Mouse (Mus musculus) midbrain, embryonic 15.5 days (tissue): ENCODE measurements around the gene Rer1. TPM values are rescaled to one million over a fixed set of nuclear protein-coding genes. Genes with fewer than 3 reads are reported as not detected.

ENCODE experiments used
- ATAC-seq: fragments of 200-750 bp; cut with Nextera tagmentation; replicated peaks from 2 replicates; pipeline ENCODE4 v1.8.0; 2017; ENCODE audit warnings: moderate TSS enrichment
- H3K27ac ChIP-seq: fragments of 300-500 bp; sonication (generic); 2 replicates; pipeline ENCODE4 v1.5.1; 2015; ENCODE audit warnings: mild to moderate bottlenecking, inconsistent platforms
- H3K27me3 ChIP-seq: fragments of 300-500 bp; sonication (generic); replicated peaks from 2 replicates; pipeline ENCODE4 v1.6.1; 2015; ENCODE audit warnings: inconsistent platforms
- H3K36me3 ChIP-seq: fragments of 300-500 bp; sonication (generic); replicated peaks from 2 replicates; pipeline ENCODE4 v1.6.1; 2015; ENCODE audit warnings: inconsistent platforms
- H3K4me1 ChIP-seq: fragments of 300-500 bp; sonication (generic); 2 replicates; pipeline ENCODE4 v1.6.1; 2015; ENCODE audit warnings: inconsistent platforms
- H3K4me2 ChIP-seq: fragments of 300-500 bp; sonication (generic); 2 replicates; pipeline ENCODE4 v1.6.1; 2015; ENCODE audit warnings: inconsistent platforms, mild to moderate bottlenecking, moderate library complexity
- H3K4me3 ChIP-seq: fragments of 300-500 bp; sonication (generic); 2 replicates; pipeline ENCODE4 v1.5.1; 2015; ENCODE audit warnings: mild to moderate bottlenecking, inconsistent platforms
- H3K9ac ChIP-seq: fragments of 300-500 bp; sonication (generic); 2 replicates; pipeline ENCODE4 v1.6.1; 2015; ENCODE audit warnings: mild to moderate bottlenecking, inconsistent platforms
- H3K9me3 ChIP-seq: fragments of 300-500 bp; sonication (generic); 2 replicates; pipeline ENCODE4 v1.6.1; 2016; ENCODE audit warnings: inconsistent platforms
- WGBS: fragments of 180-500 bp; shearing (Covaris S2); methylation state at CpG from one replicate; pipeline ENCODE4 v1.1.7; 2015; ENCODE audit warnings: mixed read lengths; 5-methylcytosine and 5-hydroxymethylcytosine counted together
- polyA plus RNA-seq: library from polyadenylated mRNA; unstranded; fragments of >200 nt; fragmentation: Nextera tagmentation; extraction: Ambion mirVana; gene quantifications from 2 replicates; pipeline ENCODE4 v1.2.1, GENCODE M21; 2015

Gene Rer1
- 111 and 115 TPM in 2 replicates for polyA plus RNA-seq

DNA sequence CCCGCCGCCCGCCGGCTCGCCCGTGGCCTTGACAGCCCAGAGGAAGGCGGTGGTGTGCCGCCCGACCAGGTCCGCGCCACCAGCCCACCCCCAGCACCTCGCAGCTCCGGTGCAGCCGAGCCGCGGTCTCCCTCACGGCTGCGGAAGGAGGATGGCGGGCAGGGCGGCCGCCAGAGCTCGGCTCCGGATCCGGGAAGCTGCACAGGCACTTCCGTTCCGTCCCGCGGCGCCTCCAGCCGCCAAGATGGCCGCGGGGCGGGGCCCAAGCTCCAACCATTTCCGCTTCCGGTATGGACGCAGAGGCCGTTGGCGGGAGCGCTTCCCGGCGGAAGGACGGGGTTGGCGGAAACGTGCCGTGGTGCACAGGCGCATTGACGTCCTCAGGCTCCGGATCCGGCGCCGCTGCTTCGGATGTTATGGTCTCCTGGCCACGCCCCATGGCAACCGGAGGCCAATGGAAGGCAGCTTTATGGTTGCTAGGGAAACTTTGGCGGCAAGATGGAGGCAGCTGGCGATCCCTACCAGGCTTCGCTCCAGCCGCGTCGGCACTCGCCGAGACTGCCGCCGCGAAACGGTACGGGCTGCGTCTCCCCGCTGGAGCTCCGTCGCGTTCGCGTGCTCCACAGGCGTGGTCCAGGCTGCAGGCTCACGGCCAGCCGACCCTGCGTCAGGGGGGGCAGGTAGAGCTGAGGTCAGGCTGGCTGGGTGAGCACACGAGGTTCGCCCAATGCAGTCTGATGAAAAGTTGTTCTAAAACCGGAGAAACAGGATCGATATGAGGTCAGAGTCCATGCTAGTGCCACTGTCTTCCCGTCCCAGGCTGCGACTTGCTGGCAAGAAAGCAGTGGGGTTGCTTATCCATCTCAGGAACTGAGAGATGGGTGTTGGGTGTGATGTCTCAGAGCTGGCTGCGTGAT, at the start of gene Rer1, which contains the start of gene Morn1:
Rer1 (minus strand) TSS at position 275 of the 917 bp plus-strand sequence.
Morn1 (plus strand) TSS at position 470 of the 917 bp plus-strand sequence.
- Histone ChIP-seq H3K4me3 (peak within 1 kb of the TSS; percentile 55), H3K27ac (peak within 1 kb of the TSS; percentile 94), H3K4me2 (peak within 1 kb of the TSS; percentile 82), H3K9me3 (no peaks in the 10 kb centered on the region), H3K36me3 (peaks cover 3% of the 10 kb centered on the region), H3K9ac (peak within 1 kb of the TSS; percentile 96), H3K27me3 (no peaks in the 10 kb centered on the region), H3K4me1 (peaks cover 29% of the 10 kb centered on the region)
- WGBS = under 1% methylated on average over 82 of the region's 85 CpGs
- ATAC-seq = peak; percentile 98

DNA sequence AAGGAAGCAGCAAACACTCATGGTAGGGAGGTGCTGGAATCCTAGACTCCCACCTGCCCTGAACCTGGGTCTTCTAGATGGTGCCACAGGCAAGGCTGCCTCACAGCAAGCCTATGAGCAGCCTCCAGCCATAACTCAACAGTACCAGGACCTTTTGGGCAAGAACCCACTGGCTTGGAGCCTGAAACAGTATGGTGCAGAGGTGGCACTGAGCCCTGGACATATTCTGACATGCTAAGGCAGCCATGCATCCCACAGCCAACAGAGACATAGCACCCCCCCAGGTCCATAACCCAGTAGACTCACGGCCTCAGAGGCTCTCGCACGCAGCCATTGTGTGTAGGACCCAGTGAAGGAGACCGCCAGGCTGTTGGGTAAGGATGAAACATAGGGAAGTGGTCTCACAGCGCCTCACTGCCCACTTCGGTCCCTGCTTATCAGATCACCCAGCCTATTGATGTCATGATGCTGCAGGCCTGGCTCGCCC, 48.5 kb upstream of the Rer1 start:
- ATAC-seq = no peak
- H3K4me2 ChIP-seq = no peak overlapping the region
- H3K4me3 ChIP-seq = no peak overlapping the region
- WGBS = 83% methylated on average over 7 of the region's 7 CpGs
- H3K27me3 ChIP-seq = no peaks in the 10 kb centered on the region
- peaks cover 26% of the 10 kb centered on the region for H3K4me1 ChIP-seq
- no peak overlapping the region for H3K27ac ChIP-seq
- no peak overlapping the region; the same call in 1 of the 2 replicates for H3K9ac ChIP-seq
- H3K9me3 ChIP-seq = no peaks in the 10 kb centered on the region
- H3K36me3 ChIP-seq = no peaks in the 10 kb centered on the region

DNA sequence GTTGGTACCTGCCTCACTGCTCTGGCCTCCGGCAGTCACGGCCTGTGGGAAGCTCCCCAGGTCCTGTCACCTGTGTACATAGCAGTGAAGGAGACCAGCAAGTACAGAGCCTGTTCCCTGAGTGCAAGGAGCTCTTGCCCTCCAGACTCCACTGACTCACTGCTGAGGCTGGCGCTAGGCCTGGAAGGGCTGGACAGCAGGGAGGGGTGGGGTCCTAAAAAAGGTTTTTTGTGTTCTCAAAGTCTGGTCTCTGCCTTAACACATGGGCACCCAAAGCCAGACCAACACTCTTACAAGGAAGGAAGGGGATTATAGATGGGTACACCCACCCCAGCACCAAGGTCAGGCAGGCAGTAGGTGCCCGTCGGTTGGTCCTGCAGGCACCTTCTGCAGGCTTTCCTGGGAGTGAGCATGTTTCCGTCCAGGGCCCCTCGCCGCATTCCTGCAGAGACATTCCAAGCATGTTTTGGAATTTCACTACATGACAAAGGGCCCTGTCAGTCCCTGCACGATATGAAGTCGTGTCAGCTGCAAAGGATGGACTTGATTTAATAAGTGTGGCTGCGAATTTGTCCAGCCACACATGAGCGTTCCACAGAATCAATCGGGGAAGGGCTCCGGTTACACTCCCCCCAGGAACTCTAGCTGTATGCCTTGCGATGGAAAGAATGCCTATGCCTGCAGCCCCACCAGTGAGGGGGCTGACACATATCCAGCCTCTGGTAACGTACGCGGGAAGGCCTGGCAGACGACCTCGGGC, 47.7 kb upstream of the Rer1 start:
- no peak for ATAC-seq
- Histone ChIP-seq H3K4me3 (no peak overlapping the region), H3K9ac (no peak overlapping the region), H3K27ac (no peak overlapping the region), H3K27me3 (no peaks in the 10 kb centered on the region), H3K9me3 (no peaks in the 10 kb centered on the region), H3K4me1 (peaks cover 29% of the 10 kb centered on the region), H3K4me2 (no peak overlapping the region), H3K36me3 (no peaks in the 10 kb centered on the region)
- 52% methylated on average over 20 of the region's 20 CpGs for WGBS

DNA sequence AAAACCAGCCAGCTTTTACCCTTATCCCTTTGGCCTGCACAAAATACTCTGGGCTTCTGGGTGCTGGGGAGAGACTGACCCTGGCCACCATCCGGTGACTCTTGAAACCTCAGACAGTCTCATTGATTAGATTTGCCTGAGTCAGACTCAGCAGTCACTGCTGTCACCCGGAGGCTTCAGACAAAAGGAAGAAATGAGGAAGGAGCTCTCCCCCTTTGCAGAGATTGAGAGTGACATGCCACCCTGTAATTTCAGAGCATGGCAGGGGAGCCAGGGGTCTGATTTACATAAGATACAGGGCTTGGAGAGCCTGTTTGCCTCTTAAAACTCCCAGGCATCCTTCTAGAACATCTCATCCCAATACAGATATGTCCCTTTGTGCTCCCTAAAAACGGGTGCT, 47.0 kb upstream of the Rer1 start:
- ATAC-seq = no peak
- Histone ChIP-seq H3K9ac (no peak overlapping the region), H3K27me3 (no peaks in the 10 kb centered on the region), H3K36me3 (no peaks in the 10 kb centered on the region), H3K4me2 (no peak overlapping the region), H3K27ac (no peak overlapping the region), H3K9me3 (no peaks in the 10 kb centered on the region), H3K4me3 (no peak overlapping the region), H3K4me1 (peaks cover 29% of the 10 kb centered on the region)
- WGBS = 30% methylated on average over 3 of the region's 3 CpGs

DNA sequence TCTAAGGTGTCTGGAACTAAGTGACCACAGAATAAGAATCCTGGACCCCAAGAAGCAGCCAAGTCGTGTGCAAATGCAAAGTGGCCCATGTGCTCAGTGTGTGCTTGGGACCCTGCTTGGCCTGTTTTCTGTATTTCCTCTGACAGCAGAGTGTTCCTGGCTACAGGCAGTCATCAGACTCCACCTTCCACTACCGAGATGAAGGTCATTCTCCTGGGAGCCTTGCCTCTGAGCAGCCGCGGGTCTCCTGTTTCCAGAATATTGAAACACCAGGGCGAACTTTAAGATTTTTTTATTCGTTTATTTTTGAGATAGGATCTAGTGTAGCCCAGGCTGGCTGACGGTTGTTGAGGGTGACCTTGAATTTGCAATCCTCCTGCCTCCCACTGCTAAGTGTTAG, 44.4 kb upstream of the Rer1 start:
- Histone ChIP-seq H3K27ac (no peak overlapping the region), H3K36me3 (no peaks in the 10 kb centered on the region), H3K4me1 (peaks cover 31% of the 10 kb centered on the region), H3K4me2 (no peak overlapping the region), H3K9me3 (no peaks in the 10 kb centered on the region), H3K27me3 (no peaks in the 10 kb centered on the region), H3K9ac (no peak overlapping the region), H3K4me3 (no peak overlapping the region)
- ATAC-seq = no peak
- WGBS = 75% methylated on average over 7 of the region's 7 CpGs

DNA sequence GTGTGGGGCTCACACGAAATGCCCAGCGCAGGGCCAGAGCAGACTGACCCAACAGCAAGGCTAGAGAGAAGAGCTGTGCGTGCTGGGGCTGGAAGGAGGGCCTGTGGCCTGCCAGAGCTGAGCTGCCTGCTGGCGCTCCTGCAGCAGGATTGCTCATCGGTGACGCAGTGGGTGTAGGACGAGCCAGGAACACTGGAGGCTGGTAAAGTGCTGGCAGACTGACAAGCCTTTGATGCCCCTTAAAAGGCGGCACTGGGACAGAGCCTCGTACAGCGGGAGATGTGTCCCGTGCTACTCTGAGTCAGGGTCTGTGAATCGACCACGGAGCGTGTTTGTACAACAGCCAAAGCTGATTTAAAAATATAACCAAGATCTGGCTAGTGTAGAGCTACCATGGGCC, 43.8 kb upstream of the Rer1 start:
- peak overlapping the region; percentile 24; the same call in 1 of the 2 replicates for H3K27ac ChIP-seq
- H3K9ac ChIP-seq = no peak overlapping the region
- peak; percentile 55 for ATAC-seq

DNA sequence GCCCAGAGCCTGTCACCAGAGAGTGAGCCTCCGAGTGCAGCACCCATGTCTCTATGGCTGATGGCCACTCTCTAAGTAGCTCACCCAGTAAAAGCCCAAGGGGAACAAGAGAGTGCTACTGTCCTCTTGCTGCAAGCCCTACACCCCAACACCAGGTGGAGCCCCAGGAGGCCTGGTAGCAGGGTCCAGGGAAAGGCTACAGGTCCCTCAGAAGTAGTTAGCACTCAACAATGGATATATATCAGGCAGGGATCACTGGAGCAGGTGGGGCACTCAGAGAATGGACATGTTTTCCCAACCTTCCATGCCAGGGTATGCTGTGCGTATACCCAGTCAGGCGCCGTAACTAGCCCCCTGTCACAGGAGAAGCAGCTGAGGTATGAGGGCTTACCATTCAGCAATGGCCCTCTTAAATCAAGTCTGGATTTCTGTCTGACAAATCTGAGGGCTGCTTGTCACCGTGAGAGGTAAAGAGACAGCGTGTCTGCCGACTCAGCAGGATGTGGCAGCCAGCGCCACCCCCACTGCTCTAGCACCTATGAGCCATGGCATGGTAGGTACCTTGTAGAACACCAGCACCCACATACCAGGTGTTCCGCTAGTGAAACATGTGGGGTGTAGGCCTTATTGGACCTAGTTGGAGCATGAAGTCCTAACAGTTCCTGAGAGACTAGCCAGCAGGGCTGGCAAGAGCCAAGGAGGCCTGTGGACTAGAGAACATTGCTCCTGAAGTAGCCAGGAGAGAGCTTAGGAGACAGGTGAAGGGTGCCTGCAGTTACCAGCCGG, 43.1 kb upstream of the Rer1 start:
- H3K27ac ChIP-seq = peak overlapping the region; percentile 24; the same call in 1 of the 2 replicates
- ATAC-seq = no peak
- H3K4me1 ChIP-seq = peaks cover 30% of the 10 kb centered on the region
- no peak overlapping the region for H3K4me2 ChIP-seq
- WGBS = 92% methylated on average over 10 of the region's 10 CpGs
- H3K9me3 ChIP-seq = no peaks in the 10 kb centered on the region
- H3K36me3 ChIP-seq = no peaks in the 10 kb centered on the region
- H3K9ac ChIP-seq = no peak overlapping the region
- no peaks in the 10 kb centered on the region for H3K27me3 ChIP-seq
- H3K4me3 ChIP-seq = no peak overlapping the region

More for the DNA sequence above, 43.8 kb upstream of the Rer1 start:
- Histone ChIP-seq H3K9me3 (no peaks in the 10 kb centered on the region), H3K4me1 (peaks cover 31% of the 10 kb centered on the region), H3K4me3 (no peak overlapping the region), H3K27me3 (no peaks in the 10 kb centered on the region), H3K36me3 (no peaks in the 10 kb centered on the region), H3K4me2 (no peak overlapping the region)
- 60% methylated on average over 14 of the region's 14 CpGs for WGBS

DNA sequence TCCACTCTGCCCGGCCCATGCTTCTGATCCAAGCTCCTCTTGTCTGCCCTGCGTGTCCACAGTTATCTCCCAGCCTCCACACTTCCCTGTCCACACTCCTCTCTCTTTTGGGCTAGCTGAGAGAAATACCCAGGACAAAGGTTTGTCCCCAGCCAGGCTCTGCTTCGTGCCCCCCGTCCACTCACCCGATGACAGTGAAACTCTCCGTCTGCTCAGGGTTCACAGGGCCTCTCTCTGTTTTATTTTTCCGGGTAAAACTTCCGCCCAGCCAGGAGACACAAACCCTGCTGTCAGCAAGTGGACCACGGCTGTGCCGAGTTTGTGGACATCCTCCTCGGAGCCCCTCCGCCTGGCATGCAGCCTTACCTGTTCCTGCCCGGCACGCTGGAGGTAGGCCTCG, 42.2 kb upstream of the Rer1 start:
- Histone ChIP-seq H3K4me3 (no peak overlapping the region), H3K4me1 (peaks cover 22% of the 10 kb centered on the region), H3K4me2 (no peak overlapping the region), H3K27me3 (no peaks in the 10 kb centered on the region), H3K36me3 (no peaks in the 10 kb centered on the region), H3K27ac (no peak overlapping the region), H3K9ac (no peak overlapping the region), H3K9me3 (no peaks in the 10 kb centered on the region)
- ATAC-seq = no peak
- 88% methylated on average over 15 of the region's 15 CpGs for WGBS

DNA sequence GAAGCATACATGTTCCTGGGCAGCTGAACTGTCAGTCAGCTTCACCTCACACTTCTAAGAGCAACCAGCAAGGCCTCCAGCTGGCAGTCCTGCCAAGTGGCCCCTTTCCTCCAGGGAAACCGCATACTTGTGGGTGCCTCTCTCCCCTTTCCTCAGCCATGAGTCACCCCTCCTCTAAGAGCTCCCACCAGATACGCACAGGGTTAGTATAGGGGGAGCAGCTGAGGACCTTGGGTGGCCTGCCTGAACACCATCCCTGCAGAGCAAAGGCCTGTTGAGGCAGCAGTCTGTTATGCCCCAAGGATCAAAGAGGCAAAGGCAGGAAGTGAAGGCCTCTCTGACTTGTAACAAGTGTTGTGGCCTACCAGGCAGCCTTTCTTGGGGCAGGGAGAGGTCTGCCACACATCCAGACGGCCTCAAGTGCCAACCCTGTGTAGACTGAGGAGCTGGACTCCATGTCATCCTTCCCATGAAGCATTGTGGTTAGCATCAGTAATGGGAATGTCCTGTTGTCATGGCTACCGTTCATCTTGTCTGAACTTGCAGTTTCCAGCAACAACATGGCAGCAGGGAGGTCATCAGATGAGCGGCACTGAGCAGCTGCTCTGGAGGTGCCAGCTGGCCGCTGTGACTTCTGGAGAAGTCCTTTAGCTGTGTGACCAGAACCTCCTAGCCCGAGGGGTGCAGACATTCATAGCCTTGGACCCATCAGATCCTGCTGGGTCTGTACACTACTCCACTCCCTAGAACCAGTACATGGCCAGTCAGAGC, 40.6 kb upstream of the Rer1 start:
- H3K36me3 ChIP-seq = no peaks in the 10 kb centered on the region
- no peak for ATAC-seq
- H3K27ac ChIP-seq = no peak overlapping the region
- peaks cover 37% of the 10 kb centered on the region for H3K4me1 ChIP-seq
- H3K9ac ChIP-seq = no peak overlapping the region
- no peaks in the 10 kb centered on the region for H3K27me3 ChIP-seq
- 56% methylated on average over 7 of the region's 7 CpGs for WGBS
- no peak overlapping the region for H3K4me3 ChIP-seq
- H3K4me2 ChIP-seq = no peak overlapping the region
- no peaks in the 10 kb centered on the region for H3K9me3 ChIP-seq

DNA sequence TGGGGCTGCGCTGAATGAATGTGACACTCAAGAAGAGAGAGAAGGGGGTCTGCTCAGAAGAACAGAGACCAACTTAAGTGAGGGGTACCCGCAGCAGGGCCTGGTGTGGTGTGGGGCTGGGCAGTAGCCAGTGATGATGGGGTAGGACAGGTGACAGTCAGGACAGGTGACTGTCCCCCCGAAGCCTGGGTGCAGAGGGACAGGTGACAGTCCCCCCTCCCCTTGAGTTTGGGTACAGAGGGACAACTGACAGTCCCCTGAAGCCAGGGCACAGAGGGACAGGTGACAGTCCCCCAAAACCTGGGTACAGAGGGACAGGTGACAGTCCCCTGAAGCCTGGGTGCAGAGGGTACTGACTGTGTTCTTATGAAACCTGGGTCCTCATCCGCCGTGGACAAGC, 40.0 kb upstream of the Rer1 start:
- peaks cover 38% of the 10 kb centered on the region for H3K4me1 ChIP-seq
- no peaks in the 10 kb centered on the region for H3K9me3 ChIP-seq
- H3K9ac ChIP-seq = no peak overlapping the region
- 92% methylated on average over 5 of the region's 5 CpGs for WGBS
- no peak overlapping the region for H3K27ac ChIP-seq
- H3K36me3 ChIP-seq = no peaks in the 10 kb centered on the region
- H3K27me3 ChIP-seq = no peaks in the 10 kb centered on the region
- no peak overlapping the region for H3K4me2 ChIP-seq
- no peak overlapping the region for H3K4me3 ChIP-seq
- no peak for ATAC-seq

DNA sequence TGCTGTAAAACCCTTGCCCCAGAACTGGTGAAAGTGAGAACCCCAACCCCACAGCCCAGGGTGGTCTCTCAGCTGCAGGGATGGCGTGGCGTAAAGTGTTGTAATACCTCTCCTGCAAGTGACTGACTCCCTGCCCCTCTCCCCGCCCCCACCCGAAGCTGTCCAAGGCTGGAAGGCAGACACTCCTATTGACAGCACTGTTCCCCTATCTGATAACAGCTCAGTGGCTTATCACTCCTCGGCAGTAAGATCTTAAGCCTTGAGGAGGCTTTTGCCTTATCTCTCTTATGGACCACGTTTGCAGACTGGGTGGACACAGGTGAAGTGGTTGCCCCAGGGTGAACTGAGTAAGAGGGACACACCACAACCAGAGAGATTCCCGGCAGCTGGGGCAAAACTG, 39.1 kb upstream of the Rer1 start:
- 59% methylated on average over 7 of the region's 7 CpGs for WGBS
- no peak overlapping the region for H3K4me3 ChIP-seq
- no peak overlapping the region for H3K27ac ChIP-seq
- no peak overlapping the region for H3K4me2 ChIP-seq
- no peak overlapping the region for H3K9ac ChIP-seq
- H3K9me3 ChIP-seq = no peaks in the 10 kb centered on the region
- peaks cover 31% of the 10 kb centered on the region for H3K4me1 ChIP-seq
- ATAC-seq = no peak
- no peaks in the 10 kb centered on the region for H3K36me3 ChIP-seq
- no peaks in the 10 kb centered on the region for H3K27me3 ChIP-seq
